Mouse (Mus musculus): ENCODE results near the gene Slc37a3. TPM values are rescaled to one million over a fixed set of nuclear protein-coding genes. Genes with fewer than 3 reads are reported as not detected.
"Not testable (repeated sequence)": the region's sequence is repeated elsewhere in the genome, so short reads cannot be mapped to it uniquely, and the experiment has no call there.

The Slc37a3 gene
- total RNA-seq, 1 experiment = 45.2 TPM

GRCm38 (mm10) chr6:39423130-39423551 is 45.7 kb upstream of the Slc37a3 start:
- TF ChIP-seq CHD2 (IDR thresholded peaks at IDR 0.05; ENCODE audit: low read depth, low read length) (no peak), MAFK (IDR thresholded peaks at IDR 0.05; ENCODE audit: insufficient read depth, low read depth, low read length) (no peak), HCFC1 (IDR thresholded peaks at IDR 0.05; ENCODE audit: borderline replicate concordance, insufficient read depth, low read length) (no peak), ZNF384 (IDR thresholded peaks at IDR 0.05; ENCODE audit: low read depth, low read length) (no peak), ZC3H11A (IDR thresholded peaks at IDR 0.05; ENCODE audit: borderline replicate concordance, low read depth, low read length) (no peak)
- Histone ChIP-seq H3K27ac (ENCODE audit: insufficient read depth, low read depth, low read length, poor library complexity, severe bottlenecking) (peak overlapping the region; percentile 61), H3K9me3 (ENCODE audit: control insufficient read depth, insufficient read depth, low read depth, low read length) (no peaks in the 10 kb centered on the region), H3K9ac (ENCODE audit: insufficient read depth, low read depth, low read length, poor library complexity, severe bottlenecking) (no peak overlapping the region; the same call in 1 of the 2 replicates), H3K4me1 (ENCODE audit: control insufficient read depth in 2 of 2, insufficient read depth in 2 of 2, low read length in 2 of 2, poor library complexity in 1 of 2) (peaks cover 3 to 12% of the 10 kb centered on the region in 2 experiments; a peak in 3 of 4 replicates), H3K36me3 (ENCODE audit: control insufficient read depth, insufficient read depth, low read length, poor library complexity, severe bottlenecking) (no peaks in the 10 kb centered on the region; the same call in 1 of the 2 replicates), H3K4me3 (ENCODE audit: insufficient read depth in 1 of 2, low read depth in 1 of 2, low read length in 2 of 2, poor library complexity in 1 of 2, severe bottlenecking in 1 of 2) (peak overlapping the region in 1 of 2 experiments; percentile 9; a peak in 1 of 4 replicates)
- no peak for DNase-seq (ENCODE audit: low read depth, low spot score)
- in situ Hi-C loops (cut with MboI; ENCODE audit: low sequenced_read_pairs in 2 of 2, unreplicated experiment in 2 of 2) = no loop called here

GRCm38 (mm10) chr6:39420867-39421266 is 43.4 kb upstream of the Slc37a3 start:
- in situ Hi-C loops (cut with MboI; ENCODE audit: low sequenced_read_pairs in 2 of 2, unreplicated experiment in 2 of 2) = no loop called here
- TF ChIP-seq CHD2 (IDR thresholded peaks at IDR 0.05; ENCODE audit: low read depth, low read length) (no peak), ZNF384 (IDR thresholded peaks at IDR 0.05; ENCODE audit: low read depth, low read length) (no peak), HCFC1 (IDR thresholded peaks at IDR 0.05; ENCODE audit: borderline replicate concordance, insufficient read depth, low read length) (no peak), MAFK (IDR thresholded peaks at IDR 0.05; ENCODE audit: insufficient read depth, low read depth, low read length) (no peak), ZC3H11A (IDR thresholded peaks at IDR 0.05; ENCODE audit: borderline replicate concordance, low read depth, low read length) (no peak)
- no peaks in the 10 kb centered on the region for H3K9me3 ChIP-seq (ENCODE audit: control insufficient read depth, insufficient read depth, low read depth, low read length)
- peaks cover 3 to 7% of the 10 kb centered on the region in 2 experiments; a peak in 3 of 4 replicates for H3K4me1 ChIP-seq (ENCODE audit: control insufficient read depth in 2 of 2, insufficient read depth in 2 of 2, low read length in 2 of 2, poor library complexity in 1 of 2)
- DNase-seq (ENCODE audit: low read depth, low spot score) = no peak
- peak overlapping the region; percentile 49 for H3K9ac ChIP-seq (ENCODE audit: insufficient read depth, low read depth, low read length, poor library complexity, severe bottlenecking)
- H3K27ac ChIP-seq (ENCODE audit: insufficient read depth, low read depth, low read length, poor library complexity, severe bottlenecking) = peak overlapping the region; percentile 99
- peak overlapping the region; percentile 95 for H3K4me3 ChIP-seq (ENCODE audit: insufficient read depth in 1 of 2, low read depth in 1 of 2, low read length in 2 of 2, poor library complexity in 1 of 2, severe bottlenecking in 1 of 2)
- H3K36me3 ChIP-seq (ENCODE audit: control insufficient read depth, insufficient read depth, low read length, poor library complexity, severe bottlenecking) = peaks cover 3% of the 10 kb centered on the region; the same call in 1 of the 2 replicates

GRCm38 (mm10) chr6:39419851-39420721 is 42.6 kb upstream of the Slc37a3 start, which contains the start of gene Mkrn1:
TSS of gene Mkrn1 (minus strand) at chr6:39420462.
- Histone ChIP-seq H3K4me3 (ENCODE audit: insufficient read depth in 1 of 2, low read depth in 1 of 2, low read length in 2 of 2, poor library complexity in 1 of 2, severe bottlenecking in 1 of 2) (peak within 1 kb of the TSS; percentile 95), H3K27ac (ENCODE audit: insufficient read depth, low read depth, low read length, poor library complexity, severe bottlenecking) (peak within 1 kb of the TSS; percentile 99), H3K9me3 (ENCODE audit: control insufficient read depth, insufficient read depth, low read depth, low read length) (no peaks in the 10 kb centered on the region), H3K36me3 (ENCODE audit: control insufficient read depth, insufficient read depth, low read length, poor library complexity, severe bottlenecking) (peaks cover 5% of the 10 kb centered on the region; the same call in 1 of the 2 replicates), H3K9ac (ENCODE audit: insufficient read depth, low read depth, low read length, poor library complexity, severe bottlenecking) (peak within 1 kb of the TSS; percentile 96), H3K4me1 (ENCODE audit: control insufficient read depth in 2 of 2, insufficient read depth in 2 of 2, low read length in 2 of 2, poor library complexity in 1 of 2) (peaks cover 3 to 7% of the 10 kb centered on the region in 2 experiments; a peak in 3 of 4 replicates)
- in situ Hi-C loops (cut with MboI; ENCODE audit: low sequenced_read_pairs in 2 of 2, unreplicated experiment in 2 of 2) = no loop called here
- TF ChIP-seq HCFC1 (IDR thresholded peaks at IDR 0.05; ENCODE audit: borderline replicate concordance, insufficient read depth, low read length) (0 out of 2 replicates have a peak, but pooled peaks have one; percentile 3), MAFK (IDR thresholded peaks at IDR 0.05; ENCODE audit: insufficient read depth, low read depth, low read length) (no peak), CHD2 (IDR thresholded peaks at IDR 0.05; ENCODE audit: low read depth, low read length) (0 out of 2 replicates have a peak, but pooled peaks have one; percentile 3), ZNF384 (IDR thresholded peaks at IDR 0.05; ENCODE audit: low read depth, low read length) (no peak), ZC3H11A (IDR thresholded peaks at IDR 0.05; ENCODE audit: borderline replicate concordance, low read depth, low read length) (no peak)
- peak; percentile 97 for DNase-seq (ENCODE audit: low read depth, low spot score)

GRCm38 (mm10) chr6:39419386-39419850 is 41.9 kb upstream of the Slc37a3 start:
- TF ChIP-seq ZC3H11A (IDR thresholded peaks at IDR 0.05; ENCODE audit: borderline replicate concordance, low read depth, low read length) (no peak), HCFC1 (IDR thresholded peaks at IDR 0.05; ENCODE audit: borderline replicate concordance, insufficient read depth, low read length) (no peak), ZNF384 (IDR thresholded peaks at IDR 0.05; ENCODE audit: low read depth, low read length) (no peak)
- in situ Hi-C loops (cut with MboI; ENCODE audit: low sequenced_read_pairs in 2 of 2, unreplicated experiment in 2 of 2) = no loop called here
- Histone ChIP-seq H3K9me3 (ENCODE audit: control insufficient read depth, insufficient read depth, low read depth, low read length) (no peaks in the 10 kb centered on the region), H3K9ac (ENCODE audit: insufficient read depth, low read depth, low read length, poor library complexity, severe bottlenecking) (peak overlapping the region; percentile 96), H3K27ac (ENCODE audit: insufficient read depth, low read depth, low read length, poor library complexity, severe bottlenecking) (peak overlapping the region; percentile 99), H3K4me3 (ENCODE audit: insufficient read depth in 1 of 2, low read depth in 1 of 2, low read length in 2 of 2, poor library complexity in 1 of 2, severe bottlenecking in 1 of 2) (peak overlapping the region; percentile 95), H3K4me1 (ENCODE audit: control insufficient read depth in 2 of 2, insufficient read depth in 2 of 2, low read length in 2 of 2, poor library complexity in 1 of 2) (peaks cover 3 to 8% of the 10 kb centered on the region in 2 experiments), H3K36me3 (ENCODE audit: control insufficient read depth, insufficient read depth, low read length, poor library complexity, severe bottlenecking) (peaks cover 10% of the 10 kb centered on the region)
- no peak for DNase-seq (ENCODE audit: low read depth, low spot score)

GRCm38 (mm10) chr6:39416654-39417053 is 39.2 kb upstream of the Slc37a3 start:
- H3K4me1 ChIP-seq (ENCODE audit: control insufficient read depth in 2 of 2, insufficient read depth in 2 of 2, low read length in 2 of 2, poor library complexity in 1 of 2); DNase-seq (ENCODE audit: low read depth, low spot score); H3K9me3 ChIP-seq (ENCODE audit: control insufficient read depth, insufficient read depth, low read depth, low read length); in situ Hi-C loops (cut with MboI; ENCODE audit: low sequenced_read_pairs in 2 of 2, unreplicated experiment in 2 of 2): not testable (repeated sequence)
- H3K4me3 ChIP-seq (ENCODE audit: insufficient read depth in 1 of 2, low read depth in 1 of 2, low read length in 2 of 2, poor library complexity in 1 of 2, severe bottlenecking in 1 of 2) = peak overlapping the region; percentile 54 to 71
- H3K36me3 ChIP-seq (ENCODE audit: control insufficient read depth, insufficient read depth, low read length, poor library complexity, severe bottlenecking) = peaks cover 21% of the 10 kb centered on the region
- H3K9ac ChIP-seq (ENCODE audit: insufficient read depth, low read depth, low read length, poor library complexity, severe bottlenecking) = peak overlapping the region; percentile 76; the same call in 1 of the 2 replicates
- H3K27ac ChIP-seq (ENCODE audit: insufficient read depth, low read depth, low read length, poor library complexity, severe bottlenecking) = peak overlapping the region; percentile 71; the same call in 1 of the 2 replicates
